Mouse (Mus musculus): ENCODE data around the gene Zfand2a. TPM values are rescaled to one million over a fixed set of nuclear protein-coding genes. Genes with fewer than 3 reads are reported as not detected.

The Zfand2a gene
- 19.1 and 22.4 TPM in 2 replicates for polyA plus RNA-seq (2012; rRNA removed)

DNA sequence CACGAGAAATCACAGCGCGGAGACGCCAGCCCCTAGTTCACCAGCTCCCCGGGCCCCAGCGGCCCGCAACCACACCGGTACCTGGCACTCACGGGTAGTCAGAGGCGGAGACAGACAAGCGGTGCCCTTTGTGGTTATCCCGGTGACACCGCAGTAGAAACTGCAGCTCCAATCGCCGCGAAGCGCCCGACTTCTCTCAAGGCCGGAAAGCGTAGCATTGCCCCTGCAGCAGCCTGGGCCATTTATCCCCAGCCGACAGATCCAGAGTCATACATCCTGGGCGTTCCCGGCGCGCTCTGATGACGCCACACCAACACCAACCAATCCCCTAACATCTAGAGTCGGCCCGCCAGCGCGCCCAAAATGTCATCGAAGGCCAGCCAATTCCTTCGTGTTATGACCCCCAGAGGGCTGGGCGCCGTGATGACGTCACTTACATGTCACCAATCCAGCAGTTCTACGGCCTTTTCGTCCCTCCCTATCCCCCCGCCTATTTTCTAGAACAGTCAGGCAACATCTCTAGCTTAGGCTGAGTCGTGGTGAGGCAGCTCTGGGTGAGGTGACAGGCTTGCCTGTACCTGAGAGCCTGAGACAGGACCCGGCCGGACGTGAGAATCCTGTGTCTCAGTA, at the start of gene Zfand2a:
Zfand2a (minus strand) TSS at position 365 of the 630 bp plus-strand sequence.
- peak; percentile 97 for DNase-seq (ENCODE audit: low spot score)

DNA sequence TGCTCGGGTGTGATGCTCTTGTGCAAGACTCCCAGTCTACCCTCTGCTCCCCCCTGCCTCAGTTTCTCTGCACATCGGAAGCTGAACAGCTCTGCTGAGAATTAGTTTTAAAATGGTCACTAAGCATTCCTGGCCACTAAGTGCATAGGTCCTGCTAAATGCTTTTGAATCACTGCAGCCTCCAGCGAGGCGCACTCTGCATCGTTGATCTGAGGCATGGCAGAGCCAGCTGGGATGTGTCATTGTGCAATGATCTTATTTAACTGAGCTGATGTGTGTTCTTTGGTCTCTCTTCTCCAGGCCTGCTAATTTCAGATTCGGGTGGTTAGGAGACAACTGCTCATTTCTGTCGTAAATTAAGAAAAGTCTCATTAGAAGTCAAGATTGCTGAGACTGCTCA, 44.5 kb upstream of the Zfand2a start:
- DNase-seq (ENCODE audit: low spot score), result no peak

DNA sequence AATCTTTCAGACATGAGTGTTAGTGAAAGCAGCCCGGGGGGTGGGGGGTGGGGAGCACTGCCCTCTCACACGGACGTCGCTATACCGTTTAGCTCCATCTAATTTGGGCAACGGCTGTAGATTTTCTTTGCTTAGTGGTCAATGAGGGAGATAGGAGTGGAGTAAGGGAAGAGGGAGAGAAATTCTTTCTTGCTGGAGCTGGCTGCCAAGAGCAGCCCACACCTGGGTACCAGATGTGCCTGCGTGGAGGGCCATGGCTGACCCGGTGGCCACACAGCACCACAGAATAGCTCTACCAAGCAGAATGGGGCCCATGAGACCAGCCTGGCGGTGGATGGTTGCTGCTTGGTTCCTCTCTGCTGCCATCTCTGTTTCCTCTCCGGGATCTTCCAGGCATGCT, 37.6 kb upstream of the Zfand2a start:
- no peak for DNase-seq (ENCODE audit: low spot score)

GRCm38 (mm10) chr5:139520069-139520834, 35.9 kb upstream of the Zfand2a start:
- no peak for DNase-seq (ENCODE audit: low spot score)

DNA sequence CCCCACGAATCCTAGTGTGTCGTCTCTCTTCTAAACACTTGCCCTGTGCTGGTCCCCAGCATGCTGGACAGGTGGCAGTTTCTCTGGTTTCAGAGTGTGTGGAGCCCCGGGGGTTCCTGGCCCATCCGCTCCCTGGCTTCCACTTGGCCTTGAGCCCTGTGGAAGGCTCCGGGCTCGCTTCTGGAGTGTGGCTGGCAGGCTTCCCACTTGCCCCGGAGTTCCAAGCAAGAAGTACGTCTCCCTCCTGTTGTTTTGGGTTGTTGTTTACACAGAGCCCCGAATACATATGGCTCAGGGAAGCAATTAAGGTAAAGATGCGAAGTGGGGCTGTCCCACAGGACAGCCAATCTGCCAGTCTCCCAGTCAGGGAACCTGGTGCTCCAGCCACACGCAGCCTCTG, 31.9 kb upstream of the Zfand2a start:
- DNase-seq (ENCODE audit: low spot score), result no peak

- DNase-seq (ENCODE audit: low spot score), result no peak
Observed at GRCm38 (mm10) chr5:139512201-139512600, 27.9 kb upstream of the Zfand2a start.

GRCm38 (mm10) chr5:139510682-139511366, 26.5 kb upstream of the Zfand2a start:
- no peak for DNase-seq (ENCODE audit: low spot score)

DNA sequence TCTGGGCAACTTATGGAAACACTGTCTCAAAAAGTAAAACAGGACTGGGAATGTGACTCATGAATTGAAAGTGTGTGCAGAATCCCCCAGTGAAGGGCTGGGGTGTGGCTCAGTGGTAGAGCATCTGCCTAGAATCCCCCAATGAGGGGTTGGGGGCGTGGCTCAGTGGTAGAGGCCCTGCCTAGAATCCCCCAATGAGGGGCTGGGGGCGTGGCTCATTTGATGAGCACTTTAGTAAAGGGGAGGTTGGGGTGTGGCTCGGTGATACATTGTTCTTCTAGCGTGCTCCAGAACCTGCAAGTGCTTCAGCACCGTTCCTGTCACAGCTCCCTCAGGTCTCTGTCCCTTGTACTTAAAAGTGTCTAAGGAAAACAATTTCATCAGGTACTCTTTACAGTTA, 21.9 kb upstream of the Zfand2a start:
- no peak for DNase-seq (ENCODE audit: low spot score)

- DNase-seq (ENCODE audit: low spot score), result peak; percentile 64
Observed at GRCm38 (mm10) chr5:139505073-139505606, 20.8 kb upstream of the Zfand2a start.

DNA sequence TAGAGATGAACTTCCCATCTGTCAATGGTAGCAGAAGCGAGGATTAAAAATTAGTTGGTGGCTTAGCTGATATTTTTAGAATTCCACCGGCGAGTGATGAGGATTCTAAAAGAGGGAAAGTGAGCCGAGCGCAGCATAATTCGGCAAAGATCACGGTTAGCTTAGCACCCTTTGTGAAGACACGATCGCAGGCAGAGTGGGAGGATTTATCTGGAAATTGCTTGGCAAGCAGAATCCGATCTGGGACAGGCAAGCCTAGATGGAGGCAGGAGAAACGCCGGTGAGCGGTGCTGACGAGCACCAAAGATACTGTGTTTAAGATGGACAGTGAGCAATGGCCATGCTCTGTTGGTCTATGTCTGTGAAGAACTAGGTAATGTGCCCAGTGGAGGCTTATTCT, 17.9 kb upstream of the Zfand2a start:
- no peak for DNase-seq (ENCODE audit: low spot score)

GRCm38 (mm10) chr5:139498791-139499190, 14.4 kb upstream of the Zfand2a start:
- DNase-seq (ENCODE audit: low spot score), result no peak

DNA sequence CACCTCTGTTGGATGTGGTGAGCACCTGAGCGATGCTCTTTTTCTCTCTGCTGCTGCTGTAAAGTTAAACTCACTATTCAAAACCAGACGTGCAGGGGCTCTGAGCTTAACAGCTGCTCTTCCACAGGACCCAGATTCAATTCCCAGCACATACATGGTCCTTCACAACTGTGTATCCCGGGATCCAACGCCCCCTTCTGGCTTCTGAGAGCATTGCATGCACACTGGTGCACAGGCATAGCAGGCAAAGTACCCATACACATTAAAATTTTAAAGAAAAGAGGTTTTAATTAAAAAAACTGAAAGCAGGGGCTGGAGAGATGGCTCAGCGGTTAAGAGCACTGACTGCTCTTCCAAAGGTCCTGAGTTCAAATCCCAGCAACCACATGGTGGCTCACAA, 12.6 kb upstream of the Zfand2a start:
- DNase-seq (ENCODE audit: low spot score), result no peak

DNA sequence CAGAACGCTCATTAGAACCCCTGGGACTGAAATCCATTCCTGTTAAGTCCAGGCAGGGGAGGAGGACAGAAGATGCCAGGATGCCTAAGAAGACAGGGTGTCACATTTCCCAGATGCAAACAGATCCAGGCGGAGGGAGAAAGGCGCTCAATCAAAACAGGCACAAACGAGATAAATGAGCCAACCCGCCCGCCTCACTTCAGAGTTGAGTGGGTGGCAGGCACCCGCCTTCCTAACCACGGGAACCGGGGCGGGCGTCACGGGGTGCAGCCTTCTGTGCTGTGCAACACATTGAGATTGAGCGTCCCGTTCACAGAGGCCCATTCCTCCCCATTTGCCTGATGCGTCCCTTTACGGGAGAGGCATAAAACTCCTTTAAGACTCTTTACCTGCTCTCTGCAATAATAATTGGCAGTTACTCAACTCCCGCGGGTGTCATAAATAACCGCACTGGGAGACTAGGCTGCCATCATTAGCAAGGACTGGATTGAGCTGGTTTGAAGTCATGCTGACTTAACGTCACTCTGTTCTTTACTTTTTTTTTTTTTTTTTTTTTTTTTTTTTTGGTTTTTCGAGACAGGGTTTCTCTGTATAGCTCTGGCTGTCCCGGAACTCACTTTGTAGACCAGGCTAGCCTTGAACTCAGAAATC, 10.8 kb upstream of the Zfand2a start:
- DNase-seq (ENCODE audit: low spot score), result no peak

DNA sequence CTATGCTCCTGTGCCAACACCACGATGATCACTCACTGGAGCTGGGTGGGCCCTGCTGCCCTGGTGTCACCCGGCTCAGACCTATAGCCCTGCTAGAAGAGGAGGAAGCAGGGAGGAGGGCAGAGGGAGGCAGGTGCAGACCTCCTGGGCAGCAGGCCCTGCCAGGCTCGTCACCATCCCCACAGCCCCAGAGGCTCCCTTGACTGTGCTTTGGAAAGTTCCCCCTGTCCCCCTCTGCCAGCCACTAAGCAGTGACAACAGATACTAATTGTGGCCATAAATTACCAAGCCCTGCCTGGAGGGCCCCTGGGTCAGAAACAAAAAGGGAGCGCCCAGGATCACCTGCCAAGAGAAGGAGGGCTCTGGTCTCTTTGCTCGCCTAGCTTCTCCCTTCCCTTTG, 9.3 kb upstream of the Zfand2a start:
- DNase-seq (ENCODE audit: low spot score), result no peak

GRCm38 (mm10) chr5:139491348-139491747, 7.0 kb upstream of the Zfand2a start:
- DNase-seq (ENCODE audit: low spot score), result no peak

GRCm38 (mm10) chr5:139490131-139490530, 5.8 kb upstream of the Zfand2a start:
- no peak for DNase-seq (ENCODE audit: low spot score)

GRCm38 (mm10) chr5:139483171-139483848, 1.0 kb downstream of the Zfand2a start:
- no peak for DNase-seq (ENCODE audit: low spot score)

GRCm38 (mm10) chr5:139480406-139480805, 3.9 kb downstream of the Zfand2a start:
- no peak for DNase-seq (ENCODE audit: low spot score)

GRCm38 (mm10) chr5:139479088-139479487, 5.3 kb downstream of the Zfand2a start:
- DNase-seq (ENCODE audit: low spot score), result peak; percentile 50

GRCm38 (mm10) chr5:139474741-139475140, 9.6 kb downstream of the Zfand2a start:
- DNase-seq (ENCODE audit: low spot score), result no peak

- no peak for DNase-seq (ENCODE audit: low spot score)
Observed at GRCm38 (mm10) chr5:139467998-139468397, 16.4 kb downstream of the Zfand2a start.
